Mouse (Mus musculus) cerebellum, postnatal 10 days (tissue): ENCODE measurements around the gene Gas2.

ENCODE experiments used
- DNase-seq, 2 experiments: peaks; one replicate each; pipeline ENCODE4 v3.0.0; 2021; ENCODE audit warnings: mixed read lengths in 2 of 2

Gas2 gene

GRCm38 (mm10) chr7:51969379-51969778 is 107.6 kb downstream of the Gas2 start:
- DNase-seq = no peak

GRCm38 (mm10) chr7:51972252-51972855 is 110.5 kb downstream of the Gas2 start:
- peak; percentile 74 to 82 for DNase-seq

GRCm38 (mm10) chr7:51973091-51973490 is 111.3 kb downstream of the Gas2 start:
- DNase-seq = peak; percentile 23 to 31

GRCm38 (mm10) chr7:51973526-51973925 is 111.7 kb downstream of the Gas2 start:
- DNase-seq = no peak

GRCm38 (mm10) chr7:51975181-51975580 is 113.4 kb downstream of the Gas2 start:
- DNase-seq = peak in 1 of 2 experiments; percentile 7

- DNase-seq = peak; percentile 47 to 55
These were observed 117.5 kb downstream of the Gas2 start for GRCm38 (mm10) chr7:51979271-51979670.

- DNase-seq = no peak
These were observed 120.5 kb downstream of the Gas2 start for GRCm38 (mm10) chr7:51982303-51982702.

- DNase-seq = no peak
These were observed 123.9 kb downstream of the Gas2 start for GRCm38 (mm10) chr7:51985763-51986162.

- no peak for DNase-seq
These were observed 125.1 kb downstream of the Gas2 start for GRCm38 (mm10) chr7:51986909-51987308.

GRCm38 (mm10) chr7:51991020-51991419 is 129.2 kb downstream of the Gas2 start:
- no peak for DNase-seq

GRCm38 (mm10) chr7:52005511-52006295 is 143.9 kb downstream of the Gas2 start, which contains the start of gene Svip:
Gene Svip, minus strand, starts transcription at chr7:52006018.
- peak; percentile 96 to 98 for DNase-seq

GRCm38 (mm10) chr7:52006296-52006630 is 144.4 kb downstream of the Gas2 start:
- no peak for DNase-seq

- DNase-seq = no peak
These were observed 145.3 kb downstream of the Gas2 start for GRCm38 (mm10) chr7:52007138-52007537.

GRCm38 (mm10) chr7:52013457-52013856 is 151.6 kb downstream of the Gas2 start:
- DNase-seq = no peak

GRCm38 (mm10) chr7:52015180-52015579 is 153.4 kb downstream of the Gas2 start:
- DNase-seq = no peak

GRCm38 (mm10) chr7:52015628-52016027 is 153.8 kb downstream of the Gas2 start, which contains the start of gene 1700015G11Rik:
Gene 1700015G11Rik, minus strand, starts transcription at chr7:52015728.
- no peak for DNase-seq

- no peak for DNase-seq
These were observed 160.2 kb downstream of the Gas2 start for GRCm38 (mm10) chr7:52022039-52022438.

GRCm38 (mm10) chr7:52024050-52024626 is 162.3 kb downstream of the Gas2 start:
- no peak for DNase-seq

- DNase-seq = peak; percentile 72 to 80
These were observed 176.1 kb downstream of the Gas2 start for GRCm38 (mm10) chr7:52037600-52038582.
